Mouse (Mus musculus): ENCODE data around the gene Rbms3. TPM values are rescaled to one million over a fixed set of nuclear protein-coding genes. Genes with fewer than 3 reads are reported as not detected.

Gene Rbms3
- polyA plus RNA-seq, 1 experiment from 2014 or later = 12.2 TPM

DNA sequence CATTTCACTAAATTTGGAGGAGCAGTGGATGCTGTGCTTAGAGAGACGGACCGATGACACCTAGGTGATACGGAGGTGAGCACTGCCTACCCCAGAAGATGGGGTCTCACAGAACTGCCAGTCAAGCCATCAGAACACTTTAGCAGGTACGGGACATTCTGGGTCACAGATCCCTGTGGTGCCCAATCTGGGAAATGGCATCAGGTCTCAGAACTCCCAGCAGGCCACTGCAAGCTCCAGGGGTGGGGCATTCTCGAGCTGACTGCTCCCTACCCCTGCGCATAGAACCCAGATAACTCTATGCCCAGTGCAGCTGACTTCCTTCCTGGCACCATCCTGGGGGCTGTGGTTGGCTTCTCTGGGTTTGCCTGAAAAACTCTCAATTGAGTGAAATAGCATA, 536.2 kb downstream of the Rbms3 start:
- H3K9me3 ChIP-seq (ENCODE audit: control insufficient read depth, low read length) = no peaks in the 10 kb centered on the region
- no peak for ATAC-seq (replicated peaks; ENCODE audit: low FRiP score)
- H3K4me1 ChIP-seq (replicated peaks; ENCODE audit: control insufficient read depth, insufficient read depth, low read length) = no peaks in the 10 kb centered on the region
- DNase-seq (ENCODE audit: low spot score) = no peak
- H3K9ac ChIP-seq (ENCODE audit: low read length) = no peak overlapping the region
- no peak overlapping the region for H3K27ac ChIP-seq (ENCODE audit: low read depth, low read length)
- H3K36me3 ChIP-seq (ENCODE audit: control insufficient read depth, insufficient read depth, low read length) = no peaks in the 10 kb centered on the region
- no peak overlapping the region for H3K4me2 ChIP-seq (ENCODE audit: low read depth, low read length, severe bottlenecking)
- WGBS = 91% methylated on average over 6 of the region's 6 CpGs
- no peak overlapping the region for H3K4me3 ChIP-seq (ENCODE audit: low read depth, low read length)
- H3K27me3 ChIP-seq (ENCODE audit: control insufficient read depth, insufficient read depth, low read length) = no peaks in the 10 kb centered on the region

GRCm38 (mm10) chr9:117092177-117092555, 537.5 kb downstream of the Rbms3 start:
- Histone ChIP-seq H3K4me3 (ENCODE audit: low read depth, low read length) (no peak overlapping the region), H3K9ac (ENCODE audit: low read length) (no peak overlapping the region), H3K4me2 (ENCODE audit: low read depth, low read length, severe bottlenecking) (no peak overlapping the region), H3K27ac (ENCODE audit: low read depth, low read length) (no peak overlapping the region), H3K9me3 (ENCODE audit: control insufficient read depth, low read length) (no peaks in the 10 kb centered on the region), H3K36me3 (ENCODE audit: control insufficient read depth, insufficient read depth, low read length) (no peaks in the 10 kb centered on the region), H3K27me3 (ENCODE audit: control insufficient read depth, insufficient read depth, low read length) (no peaks in the 10 kb centered on the region), H3K4me1 (replicated peaks; ENCODE audit: control insufficient read depth, insufficient read depth, low read length) (no peaks in the 10 kb centered on the region)
- DNase-seq (ENCODE audit: low spot score) = no peak
- 90% methylated on average over 8 of the region's 8 CpGs for WGBS
- ATAC-seq (replicated peaks; ENCODE audit: low FRiP score) = no peak

GRCm38 (mm10) chr9:117091253-117092176, 538.2 kb downstream of the Rbms3 start:
- WGBS = 79% methylated on average over 9 of the region's 9 CpGs
- no peak for DNase-seq (ENCODE audit: low spot score)
- H3K4me2 ChIP-seq (ENCODE audit: low read depth, low read length, severe bottlenecking) = no peak overlapping the region

DNA sequence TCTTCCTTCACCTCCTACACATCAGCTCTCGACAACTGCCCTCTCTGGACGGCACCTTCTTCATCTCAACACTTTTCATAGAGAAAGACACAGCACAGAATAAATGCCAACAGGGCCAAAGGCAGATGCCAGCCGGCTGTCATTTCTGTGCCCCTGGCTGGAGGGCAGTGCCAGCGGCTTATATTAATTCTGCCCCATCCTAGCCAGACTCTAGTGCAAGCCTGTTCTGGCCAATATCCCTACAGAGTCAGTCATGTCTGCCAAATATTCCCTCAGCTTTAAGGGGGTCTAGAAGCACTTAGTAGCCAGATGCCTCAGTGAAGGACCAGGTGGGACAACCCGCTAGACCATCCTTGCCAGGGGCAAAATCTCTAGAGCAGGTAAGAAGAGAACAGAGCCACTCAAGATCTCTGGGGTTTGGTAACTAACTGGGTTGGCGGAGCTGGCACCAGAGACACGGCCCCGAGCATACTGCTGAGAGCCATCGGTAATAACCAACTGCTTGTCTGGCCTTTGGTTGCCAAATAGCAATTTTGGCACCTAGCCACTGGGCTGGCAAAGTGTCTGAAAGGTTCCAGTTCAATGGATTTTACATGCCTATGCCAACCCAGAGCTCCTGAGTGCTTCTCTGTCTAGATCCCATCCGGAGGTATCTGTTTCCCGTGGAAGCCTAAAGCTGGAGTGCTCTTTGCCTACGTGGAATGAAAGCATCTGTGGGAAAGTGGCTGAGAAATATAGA, 540.1 kb downstream of the Rbms3 start:
- H3K27me3 ChIP-seq (ENCODE audit: control insufficient read depth, insufficient read depth, low read length) = no peaks in the 10 kb centered on the region
- no peak overlapping the region for H3K9ac ChIP-seq (ENCODE audit: low read length)
- H3K4me3 ChIP-seq (ENCODE audit: low read depth, low read length) = no peak overlapping the region
- no peaks in the 10 kb centered on the region for H3K36me3 ChIP-seq (ENCODE audit: control insufficient read depth, insufficient read depth, low read length)
- WGBS = 95% methylated on average over 12 of the region's 12 CpGs
- no peaks in the 10 kb centered on the region for H3K9me3 ChIP-seq (ENCODE audit: control insufficient read depth, low read length)
- no peak overlapping the region for H3K27ac ChIP-seq (ENCODE audit: low read depth, low read length)
- DNase-seq (ENCODE audit: low spot score) (no peak), ATAC-seq (replicated peaks; ENCODE audit: low FRiP score) (no peak)
- H3K4me2 ChIP-seq (ENCODE audit: low read depth, low read length, severe bottlenecking) = no peak overlapping the region
- H3K4me1 ChIP-seq (replicated peaks; ENCODE audit: control insufficient read depth, insufficient read depth, low read length) = no peaks in the 10 kb centered on the region

More at GRCm38 (mm10) chr9:117091253-117092176, 538.2 kb downstream of the Rbms3 start:
- Histone ChIP-seq H3K9me3 (ENCODE audit: control insufficient read depth, low read length) (no peaks in the 10 kb centered on the region), H3K27ac (ENCODE audit: low read depth, low read length) (no peak overlapping the region), H3K9ac (ENCODE audit: low read length) (no peak overlapping the region), H3K4me3 (ENCODE audit: low read depth, low read length) (no peak overlapping the region), H3K27me3 (ENCODE audit: control insufficient read depth, insufficient read depth, low read length) (no peaks in the 10 kb centered on the region), H3K36me3 (ENCODE audit: control insufficient read depth, insufficient read depth, low read length) (no peaks in the 10 kb centered on the region), H3K4me1 (replicated peaks; ENCODE audit: control insufficient read depth, insufficient read depth, low read length) (no peaks in the 10 kb centered on the region)
- ATAC-seq (replicated peaks; ENCODE audit: low FRiP score) = no peak

GRCm38 (mm10) chr9:117088309-117088708, 541.4 kb downstream of the Rbms3 start:
- Histone ChIP-seq H3K4me2 (ENCODE audit: low read depth, low read length, severe bottlenecking) (no peak overlapping the region), H3K4me3 (ENCODE audit: low read depth, low read length) (no peak overlapping the region), H3K9me3 (ENCODE audit: control insufficient read depth, low read length) (no peaks in the 10 kb centered on the region), H3K36me3 (ENCODE audit: control insufficient read depth, insufficient read depth, low read length) (no peaks in the 10 kb centered on the region), H3K27me3 (ENCODE audit: control insufficient read depth, insufficient read depth, low read length) (no peaks in the 10 kb centered on the region), H3K4me1 (replicated peaks; ENCODE audit: control insufficient read depth, insufficient read depth, low read length) (no peaks in the 10 kb centered on the region), H3K27ac (ENCODE audit: low read depth, low read length) (no peak overlapping the region), H3K9ac (ENCODE audit: low read length) (no peak overlapping the region)
- WGBS = 89% methylated on average over 6 of the region's 6 CpGs
- DNase-seq (ENCODE audit: low spot score) (no peak), ATAC-seq (replicated peaks; ENCODE audit: low FRiP score) (no peak)

DNA sequence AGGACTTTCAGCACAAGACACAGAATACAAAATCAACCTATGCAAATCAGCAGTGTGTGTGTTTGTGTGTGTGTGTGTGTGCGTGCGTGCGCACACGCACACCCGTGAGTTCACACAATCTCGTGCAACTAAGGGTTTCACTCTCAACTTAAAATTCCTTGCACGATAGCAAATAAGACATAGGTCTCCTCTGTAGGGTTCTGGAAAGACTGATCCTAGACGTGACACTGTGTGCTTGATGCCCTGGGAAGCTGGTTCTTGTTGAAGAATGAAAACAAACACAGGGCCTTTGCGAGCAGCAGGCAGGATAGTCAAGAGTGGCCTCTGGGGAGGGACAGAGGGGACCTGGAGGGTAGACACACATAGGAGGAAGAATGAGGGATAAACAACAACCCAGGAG, 544.0 kb downstream of the Rbms3 start:
- H3K4me3 ChIP-seq (ENCODE audit: low read depth, low read length) = no peak overlapping the region
- H3K36me3 ChIP-seq (ENCODE audit: control insufficient read depth, insufficient read depth, low read length) = no peaks in the 10 kb centered on the region
- DNase-seq (ENCODE audit: low spot score) = no peak
- no peak overlapping the region for H3K9ac ChIP-seq (ENCODE audit: low read length)
- no peaks in the 10 kb centered on the region for H3K27me3 ChIP-seq (ENCODE audit: control insufficient read depth, insufficient read depth, low read length)
- no peaks in the 10 kb centered on the region for H3K9me3 ChIP-seq (ENCODE audit: control insufficient read depth, low read length)
- no peaks in the 10 kb centered on the region for H3K4me1 ChIP-seq (replicated peaks; ENCODE audit: control insufficient read depth, insufficient read depth, low read length)
- 91% methylated on average over 9 of the region's 9 CpGs for WGBS
- ATAC-seq (replicated peaks; ENCODE audit: low FRiP score) = no peak
- no peak overlapping the region for H3K4me2 ChIP-seq (ENCODE audit: low read depth, low read length, severe bottlenecking)
- no peak overlapping the region for H3K27ac ChIP-seq (ENCODE audit: low read depth, low read length)

GRCm38 (mm10) chr9:117084471-117084870, 545.2 kb downstream of the Rbms3 start:
- no peak overlapping the region for H3K27ac ChIP-seq (ENCODE audit: low read depth, low read length)
- ATAC-seq (replicated peaks; ENCODE audit: low FRiP score) = no peak

GRCm38 (mm10) chr9:117079471-117079870, 550.2 kb downstream of the Rbms3 start:
- no peak overlapping the region for H3K4me3 ChIP-seq (ENCODE audit: low read depth, low read length)
- no peak overlapping the region for H3K4me2 ChIP-seq (ENCODE audit: low read depth, low read length, severe bottlenecking)
- H3K36me3 ChIP-seq (ENCODE audit: control insufficient read depth, insufficient read depth, low read length) = no peaks in the 10 kb centered on the region
- no peaks in the 10 kb centered on the region for H3K27me3 ChIP-seq (ENCODE audit: control insufficient read depth, insufficient read depth, low read length)
- no peak overlapping the region for H3K9ac ChIP-seq (ENCODE audit: low read length)
- no peaks in the 10 kb centered on the region for H3K9me3 ChIP-seq (ENCODE audit: control insufficient read depth, low read length)
- ATAC-seq (replicated peaks; ENCODE audit: low FRiP score) = no peak
- no peaks in the 10 kb centered on the region for H3K4me1 ChIP-seq (replicated peaks; ENCODE audit: control insufficient read depth, insufficient read depth, low read length)
- WGBS = 89% methylated on average over 8 of the region's 8 CpGs
- DNase-seq (ENCODE audit: low spot score) = no peak
- no peak overlapping the region for H3K27ac ChIP-seq (ENCODE audit: low read depth, low read length)

More at GRCm38 (mm10) chr9:117084471-117084870, 545.2 kb downstream of the Rbms3 start:
- Histone ChIP-seq H3K4me1 (replicated peaks; ENCODE audit: control insufficient read depth, insufficient read depth, low read length) (no peaks in the 10 kb centered on the region), H3K27me3 (ENCODE audit: control insufficient read depth, insufficient read depth, low read length) (no peaks in the 10 kb centered on the region), H3K4me3 (ENCODE audit: low read depth, low read length) (no peak overlapping the region), H3K4me2 (ENCODE audit: low read depth, low read length, severe bottlenecking) (no peak overlapping the region), H3K9me3 (ENCODE audit: control insufficient read depth, low read length) (no peaks in the 10 kb centered on the region), H3K36me3 (ENCODE audit: control insufficient read depth, insufficient read depth, low read length) (no peaks in the 10 kb centered on the region), H3K9ac (ENCODE audit: low read length) (no peak overlapping the region)
- no peak for DNase-seq (ENCODE audit: low spot score)
- 92% methylated on average over 2 of the region's 2 CpGs for WGBS
